Mouse (Mus musculus): ENCODE results near the gene Macf1.
"Not testable (repeated sequence)": the region's sequence is repeated elsewhere in the genome, so short reads cannot be mapped to it uniquely, and the experiment has no call there.

The Macf1 gene

DNA sequence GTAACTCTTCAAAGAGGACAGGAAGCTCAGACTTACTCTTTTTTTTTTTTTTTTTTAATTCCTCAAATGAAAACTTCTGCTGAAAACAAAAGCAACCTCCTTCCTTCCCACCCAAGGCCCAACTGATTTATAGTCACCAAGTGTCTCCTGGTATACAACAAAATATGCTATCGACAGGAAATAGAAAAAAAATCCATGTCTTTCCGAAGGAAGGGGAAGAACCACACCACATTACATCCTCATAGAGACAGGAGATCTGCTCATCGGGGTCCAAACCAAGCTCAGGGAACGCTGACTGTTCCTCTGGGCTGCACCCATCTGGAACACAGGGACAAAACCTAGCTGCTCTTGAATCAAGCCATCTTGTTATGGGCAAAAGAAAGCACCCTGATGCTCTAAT lies 50.3 kb downstream of the Macf1 start:
- DNase-seq (ENCODE audit: low spot score) = no peak

DNA sequence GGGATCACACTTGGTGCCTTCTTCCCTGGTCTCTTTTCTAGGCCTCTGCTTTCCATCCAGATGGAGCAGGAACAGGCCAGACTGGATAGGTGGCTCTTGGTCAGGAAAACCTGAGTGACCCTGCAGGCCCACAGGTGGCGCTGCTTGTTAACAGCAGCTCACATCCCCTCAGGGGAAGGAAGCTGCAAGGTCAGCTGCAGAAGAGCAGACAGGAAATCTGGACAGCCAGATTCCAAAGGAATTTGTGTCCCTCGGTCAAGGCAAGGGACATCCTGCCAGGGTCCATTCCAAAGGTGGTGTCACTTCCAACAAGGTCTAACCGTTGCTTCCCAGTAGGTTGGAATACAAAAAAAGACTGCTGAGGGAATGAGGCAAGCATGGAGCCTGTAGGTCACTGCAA lies 50.8 kb downstream of the Macf1 start:
- peak; percentile 83 for DNase-seq (ENCODE audit: low spot score)

DNA sequence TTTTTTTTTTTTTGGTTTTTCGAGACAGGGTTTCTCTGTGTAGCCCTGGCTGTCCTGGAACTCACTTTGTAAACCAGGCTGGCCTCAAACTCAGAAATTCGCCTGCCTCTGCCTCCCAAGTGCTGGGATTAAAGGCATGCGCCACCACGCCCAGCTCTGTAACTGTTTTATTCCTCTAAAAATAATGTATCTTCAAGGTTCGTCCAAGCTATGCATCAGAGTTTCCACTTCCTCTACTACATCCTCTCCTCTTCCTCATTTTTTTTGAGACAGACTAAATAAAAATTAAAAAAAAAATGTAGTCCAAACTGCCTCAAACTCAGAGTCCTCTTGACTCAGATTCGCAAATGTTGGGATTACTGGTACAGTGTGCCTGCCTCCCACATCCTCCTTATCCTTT lies 52.0 kb downstream of the Macf1 start:
- DNase-seq (ENCODE audit: low spot score) = not testable (repeated sequence)

DNA sequence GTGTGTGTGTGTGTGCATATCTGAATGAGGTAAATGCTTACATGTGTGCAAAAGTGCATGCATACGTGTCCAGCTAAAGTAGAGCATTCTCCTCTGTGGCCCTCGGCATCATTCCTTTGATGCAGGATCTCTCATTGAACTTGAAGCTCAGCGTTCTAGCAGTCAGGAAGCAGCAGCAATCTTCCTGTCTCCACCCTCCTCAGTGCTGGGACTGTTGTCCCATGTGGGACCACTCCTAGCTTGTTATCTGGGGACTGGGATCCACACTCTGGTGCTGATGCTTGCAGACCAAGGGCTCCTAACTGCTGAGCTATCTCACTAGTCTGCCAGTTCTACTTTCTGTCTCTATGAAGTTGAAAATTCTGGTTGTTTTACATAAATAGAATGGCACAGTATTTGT lies 52.5 kb downstream of the Macf1 start:
- DNase-seq (ENCODE audit: low spot score) = no peak

DNA sequence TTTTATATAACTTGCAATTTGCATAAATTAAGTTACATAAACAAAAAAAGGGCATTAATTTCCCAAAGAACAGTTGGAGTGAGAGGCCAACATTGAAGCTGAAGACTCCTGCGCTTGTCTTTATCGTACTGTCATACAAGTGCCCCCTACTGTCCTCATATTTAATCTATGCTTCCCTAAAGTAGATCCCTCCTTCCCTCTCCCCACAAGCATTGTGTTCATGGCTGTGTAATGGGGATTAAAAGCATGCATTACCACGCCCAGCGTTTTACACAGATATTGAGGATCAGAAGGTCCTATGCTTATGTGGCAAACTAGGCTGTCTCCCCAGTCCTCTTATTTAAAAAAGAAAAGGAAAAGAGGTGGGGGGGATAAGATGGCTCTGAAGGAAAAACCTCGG lies 56.5 kb downstream of the Macf1 start:
- no peak for DNase-seq (ENCODE audit: low spot score)

DNA sequence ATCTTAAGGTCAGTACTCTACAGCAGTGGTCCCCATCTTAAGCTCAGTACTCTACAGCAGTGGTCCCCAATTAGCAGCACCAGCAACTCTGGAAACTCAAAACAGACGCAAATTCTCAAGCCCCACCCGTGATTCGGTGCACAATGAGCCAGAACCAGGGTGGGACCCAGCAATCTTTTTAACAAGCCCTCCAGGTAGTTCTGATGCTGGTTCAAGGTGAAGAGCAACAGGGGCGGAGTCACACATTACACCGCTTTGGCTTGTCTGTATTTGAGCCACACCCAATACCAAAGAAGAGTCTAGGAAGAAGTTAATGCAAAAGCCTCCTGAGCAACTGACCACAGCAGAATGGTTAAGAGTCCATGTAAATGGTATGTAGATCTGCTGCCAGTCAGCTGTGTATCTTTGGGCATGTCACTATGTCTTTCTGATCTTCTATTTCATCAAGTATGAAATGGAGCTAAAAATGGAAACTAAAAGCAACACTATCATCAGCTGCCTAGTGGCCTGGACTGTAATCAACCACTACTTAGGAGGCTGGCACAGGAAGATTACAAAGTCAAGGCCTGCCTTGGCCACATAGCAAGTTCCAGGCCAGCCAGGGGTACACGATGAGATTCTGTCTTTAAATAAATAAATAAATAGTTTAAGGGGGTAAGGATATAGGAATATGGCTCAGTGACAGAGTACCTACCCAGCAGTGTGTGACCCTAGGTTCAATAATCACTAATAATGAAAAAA lies 58.7 kb downstream of the Macf1 start:
- DNase-seq (ENCODE audit: low spot score) = no peak

DNA sequence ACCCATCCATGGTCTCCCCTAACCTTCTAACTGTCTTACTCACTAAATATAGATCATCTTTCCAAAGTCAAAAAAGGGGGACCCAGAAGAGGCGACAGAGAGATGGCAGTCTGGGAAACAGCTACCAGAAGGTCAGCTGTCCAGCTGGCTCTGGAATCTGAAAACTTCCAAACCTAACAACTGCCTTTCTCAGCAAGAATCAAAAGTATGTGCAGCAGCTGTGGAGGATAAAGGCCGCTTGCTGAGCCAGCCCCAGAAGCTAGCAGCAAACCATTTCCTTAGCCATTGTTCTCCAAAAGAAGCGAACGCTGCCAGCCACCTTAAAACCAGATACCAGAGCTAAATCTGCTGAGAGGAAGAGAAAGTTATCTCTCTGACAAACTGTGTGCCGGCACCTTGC lies 59.7 kb downstream of the Macf1 start:
- DNase-seq (ENCODE audit: low spot score) = no peak

DNA sequence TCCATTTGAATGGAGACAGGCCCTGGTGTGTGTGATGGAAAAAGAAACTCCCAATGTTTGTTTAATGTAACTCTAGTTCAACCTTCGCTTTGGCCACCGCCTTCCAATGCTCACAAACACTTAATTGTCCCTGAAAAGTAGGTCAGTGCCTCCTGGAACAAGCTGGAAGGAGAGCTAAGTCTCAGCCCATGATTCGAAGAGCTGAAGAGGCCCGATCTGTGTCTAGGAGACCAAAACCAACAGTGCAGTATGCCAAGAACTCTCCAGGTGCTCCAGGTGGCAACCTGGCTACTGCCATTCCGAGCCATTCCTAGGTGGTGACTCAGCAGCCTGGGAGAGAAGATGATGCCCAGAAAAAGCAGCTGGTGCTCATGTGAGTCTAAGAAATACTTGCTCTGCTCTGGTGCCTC lies 60.4 kb downstream of the Macf1 start:
- no peak for DNase-seq (ENCODE audit: low spot score)

DNA sequence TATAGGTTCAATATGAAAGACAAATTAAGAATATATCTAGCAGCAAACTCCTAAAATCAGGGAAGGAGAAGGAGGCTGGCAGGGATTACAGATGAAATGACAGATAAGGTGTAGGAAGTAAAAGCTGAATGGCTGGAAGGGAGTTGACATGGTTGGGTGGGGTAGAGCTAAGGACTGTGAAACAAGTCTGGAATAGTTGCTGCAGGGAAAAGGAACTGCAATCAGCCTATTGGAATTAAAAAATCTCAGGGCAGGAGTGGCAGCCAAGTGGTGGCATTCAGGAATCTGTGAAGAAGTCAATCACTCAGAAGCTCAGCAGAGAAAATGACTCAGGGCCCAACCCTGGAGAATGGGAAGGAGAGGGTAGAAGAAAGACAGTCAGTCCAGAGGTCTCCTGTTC lies 62.4 kb downstream of the Macf1 start:
- no peak for DNase-seq (ENCODE audit: low spot score)

DNA sequence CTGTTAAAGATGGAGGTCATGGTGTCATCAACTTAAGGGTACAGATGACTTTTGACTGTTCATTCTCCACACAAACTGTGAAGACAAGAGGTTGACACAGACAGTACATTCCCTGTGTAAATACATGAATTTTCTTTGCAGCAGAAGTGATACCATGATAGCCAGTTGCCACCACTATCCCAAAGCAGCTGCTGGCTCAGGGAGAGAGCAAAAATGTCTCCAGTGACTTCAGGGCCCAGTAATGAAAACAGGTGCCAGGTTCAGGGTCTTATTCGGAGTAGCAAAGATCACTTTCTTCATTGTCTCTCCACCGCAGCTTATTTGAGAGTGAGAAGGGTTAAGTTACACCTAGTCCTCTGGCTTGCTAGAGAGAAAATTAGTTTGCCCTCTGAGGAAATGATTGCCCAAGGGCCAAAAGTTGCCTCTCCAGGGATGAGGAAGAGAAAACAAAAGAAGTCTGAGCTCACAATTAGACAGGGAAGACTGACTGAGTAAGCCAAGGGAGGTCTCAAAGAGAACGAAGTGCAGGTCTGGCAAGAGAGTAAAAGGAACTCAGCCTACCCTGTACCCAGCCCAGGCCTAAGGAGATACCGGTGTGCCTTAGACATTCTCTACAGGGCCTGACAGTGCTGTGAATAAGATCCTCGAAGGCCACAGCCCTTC lies 66.3 kb downstream of the Macf1 start:
- DNase-seq (ENCODE audit: low spot score) = no peak

DNA sequence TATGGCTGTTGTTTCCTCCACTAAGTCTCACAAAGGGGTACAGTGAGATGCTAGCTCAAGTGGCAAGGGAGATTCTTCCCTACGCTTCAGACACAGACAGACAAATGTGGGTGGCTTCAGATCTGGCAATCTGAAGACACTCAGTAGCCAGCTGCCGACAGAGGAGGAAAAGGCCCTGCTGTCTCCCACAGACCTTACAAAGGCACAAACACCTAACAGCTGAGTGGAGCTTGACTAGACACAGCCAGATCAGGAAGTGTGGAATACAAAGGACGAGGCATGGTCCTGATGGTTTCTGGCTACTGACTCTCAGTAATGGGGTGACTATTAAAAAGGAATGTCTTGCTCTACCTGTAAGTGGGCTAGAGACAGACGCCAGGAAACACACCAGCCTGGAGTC lies 67.2 kb downstream of the Macf1 start:
- DNase-seq (ENCODE audit: low spot score) = no peak

DNA sequence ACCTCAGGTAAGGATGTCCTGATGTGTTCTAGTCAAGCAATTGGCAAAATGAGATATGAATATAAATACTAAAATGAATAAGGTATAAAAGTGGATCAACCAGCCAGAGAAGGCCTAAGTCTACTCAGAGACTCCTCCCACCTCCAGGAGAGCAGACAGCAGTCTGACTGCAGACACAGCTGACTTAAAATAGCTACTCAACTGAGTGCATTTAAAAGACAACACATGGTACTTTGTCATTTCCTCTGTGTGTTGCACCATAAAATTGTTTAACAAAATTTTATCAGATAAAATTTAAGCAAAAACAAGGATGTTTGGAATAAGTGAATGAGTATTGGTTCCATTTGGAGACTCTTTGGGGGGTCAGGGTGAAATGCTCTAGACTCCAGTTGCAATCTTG lies 67.7 kb downstream of the Macf1 start:
- no peak for DNase-seq (ENCODE audit: low spot score)

DNA sequence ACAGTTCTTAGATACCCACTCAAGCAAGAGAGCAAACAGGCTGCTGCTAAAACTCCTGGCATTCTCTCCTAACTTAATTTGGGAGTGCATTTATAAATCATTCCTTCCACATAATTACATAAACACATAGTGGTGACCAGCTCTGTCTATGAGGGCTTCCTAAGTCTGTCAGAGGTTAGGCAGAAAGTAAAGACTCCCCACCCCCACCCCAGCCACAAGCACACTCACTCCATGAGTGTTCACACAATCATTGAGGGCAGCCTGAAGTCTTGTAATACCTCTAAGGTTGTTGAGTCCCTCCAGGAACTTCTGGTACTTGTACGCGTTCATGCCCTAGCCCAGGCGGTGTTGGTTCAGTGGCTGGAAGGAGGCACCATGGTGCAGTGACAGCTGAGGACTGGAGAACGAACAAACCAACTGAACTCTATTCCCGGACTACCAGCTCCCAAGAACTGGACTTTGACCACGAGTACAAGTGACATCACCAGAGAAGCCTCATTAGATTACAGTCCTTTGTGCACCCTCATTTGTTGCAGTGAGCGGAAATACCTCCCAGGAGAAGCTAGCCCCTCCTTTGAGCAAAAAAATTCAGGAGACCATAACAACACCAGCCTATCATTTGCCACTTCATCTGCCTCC lies 70.7 kb downstream of the Macf1 start:
- no peak for DNase-seq (ENCODE audit: low spot score)

DNA sequence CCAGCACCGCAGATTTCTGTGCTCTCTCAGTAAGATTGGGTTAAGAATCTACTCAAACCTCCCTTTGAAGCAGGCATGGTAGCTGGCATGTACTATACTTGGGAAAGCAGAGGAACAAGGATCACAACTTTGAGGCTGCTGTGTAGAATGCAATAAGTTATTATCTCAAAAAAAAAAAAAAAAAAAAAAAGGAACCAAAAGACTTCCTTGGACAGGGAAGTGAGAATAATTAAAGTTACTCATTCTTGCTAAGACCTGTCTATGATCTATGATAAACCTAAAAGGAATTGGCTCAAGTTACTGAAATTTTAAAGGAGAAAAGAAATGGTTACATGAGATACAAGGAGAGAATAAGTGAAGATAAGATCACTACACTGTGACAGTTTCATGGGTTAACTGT lies 72.2 kb downstream of the Macf1 start:
- DNase-seq (ENCODE audit: low spot score) = no peak

DNA sequence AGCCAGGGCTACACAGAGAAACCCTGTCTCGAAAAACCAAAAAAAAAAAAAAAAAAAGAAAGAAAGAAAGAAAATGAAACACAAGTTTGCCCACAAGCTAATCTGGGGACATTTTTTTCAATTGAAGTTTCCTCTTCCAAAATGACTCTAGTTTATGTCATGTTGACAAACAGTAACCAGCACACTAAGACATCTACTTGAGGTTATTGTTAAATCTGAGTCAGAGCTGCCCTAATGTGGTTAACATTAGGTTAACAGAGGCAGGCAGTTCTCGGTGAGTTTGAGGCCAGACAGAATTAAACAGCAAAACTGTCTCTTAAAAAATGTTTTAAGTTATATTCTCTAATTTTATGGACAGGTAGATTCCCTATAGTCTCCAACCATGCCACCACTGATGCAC lies 72.9 kb downstream of the Macf1 start:
- DNase-seq (ENCODE audit: low spot score) = no peak

DNA sequence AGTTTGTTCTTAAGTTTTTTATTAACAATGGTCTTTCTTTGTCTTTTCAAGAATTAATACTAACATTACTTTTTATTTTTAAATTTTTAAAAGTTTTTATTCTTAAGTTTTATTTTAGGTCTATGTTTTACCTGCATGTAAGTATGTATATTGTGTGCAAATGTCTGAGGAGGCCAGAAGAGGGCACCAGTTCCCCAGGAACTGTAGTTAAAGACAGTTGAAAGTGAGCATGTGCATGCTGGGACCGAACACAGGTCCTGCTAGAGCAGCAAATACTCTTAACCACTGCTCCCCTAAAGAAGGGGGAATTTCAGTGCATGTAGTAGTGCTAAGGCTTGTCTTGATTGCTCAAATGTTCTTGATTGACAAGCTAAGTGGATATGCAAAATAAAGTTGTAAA lies 77.0 kb downstream of the Macf1 start:
- DNase-seq (ENCODE audit: low spot score) = no peak

DNA sequence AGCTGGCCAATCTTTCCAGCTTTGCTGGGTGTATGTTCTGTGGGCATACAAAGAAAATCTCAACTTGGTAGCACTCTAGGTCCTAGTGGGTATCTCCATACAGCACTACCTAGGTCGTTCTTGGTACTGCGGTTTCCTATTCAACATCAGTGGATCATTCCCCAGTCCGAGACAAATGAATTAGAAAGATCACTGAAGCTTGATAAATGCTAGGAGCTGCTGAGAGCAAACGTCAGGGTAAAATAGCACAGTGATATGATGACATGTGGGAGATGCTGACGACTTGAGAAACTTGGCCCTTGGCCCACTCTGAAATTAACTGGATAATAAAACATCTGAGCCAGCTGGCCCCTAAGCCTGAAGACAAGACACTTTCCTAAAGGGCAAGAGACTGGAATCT lies 78.2 kb downstream of the Macf1 start:
- no peak for DNase-seq (ENCODE audit: low spot score)

DNA sequence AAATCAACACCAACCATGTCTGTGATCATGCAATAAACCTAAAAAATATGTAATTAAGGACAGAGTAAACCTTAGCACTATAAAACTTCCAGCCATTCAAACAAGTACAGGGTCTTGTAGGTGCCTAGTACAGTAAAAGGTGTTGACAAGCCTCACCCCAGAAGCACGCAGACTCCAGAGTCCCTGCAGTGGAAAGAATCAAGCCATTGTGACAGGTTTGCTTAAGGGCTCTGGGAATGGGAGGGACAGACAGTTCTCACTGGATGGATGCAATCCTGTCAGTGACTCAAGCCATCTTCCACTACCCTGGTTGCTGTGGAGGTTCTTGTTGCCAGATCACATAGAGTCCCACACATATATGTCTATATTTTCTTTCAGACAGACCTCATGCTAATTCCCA lies 78.9 kb downstream of the Macf1 start:
- DNase-seq (ENCODE audit: low spot score) = no peak

DNA sequence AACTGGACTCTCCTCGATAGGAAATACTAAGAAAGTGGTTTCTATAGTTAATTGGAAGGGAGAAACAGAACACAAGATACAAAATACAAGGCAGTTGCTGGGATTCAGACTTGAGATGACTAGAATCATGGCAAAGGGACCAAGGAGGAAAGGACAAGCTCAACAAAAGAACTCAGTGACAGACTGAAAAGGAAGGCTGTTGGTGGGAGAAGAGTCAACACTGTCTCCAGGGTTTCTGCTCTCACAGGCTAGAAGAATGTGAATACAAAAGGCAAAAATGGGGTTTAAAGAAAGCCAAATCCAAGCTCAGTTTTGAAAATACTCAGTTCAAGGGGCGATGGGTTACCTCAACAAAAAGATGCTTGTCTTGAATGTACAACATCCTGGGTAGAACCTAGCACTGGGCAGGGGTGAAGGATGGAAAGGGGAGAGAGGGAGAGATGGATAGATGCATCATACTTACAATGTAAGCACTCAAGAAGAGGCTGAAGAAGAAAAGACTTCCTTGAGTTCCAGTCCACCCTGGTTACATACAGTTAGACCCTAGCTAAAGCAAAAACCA lies 81.4 kb downstream of the Macf1 start:
- no peak for DNase-seq (ENCODE audit: low spot score)

DNA sequence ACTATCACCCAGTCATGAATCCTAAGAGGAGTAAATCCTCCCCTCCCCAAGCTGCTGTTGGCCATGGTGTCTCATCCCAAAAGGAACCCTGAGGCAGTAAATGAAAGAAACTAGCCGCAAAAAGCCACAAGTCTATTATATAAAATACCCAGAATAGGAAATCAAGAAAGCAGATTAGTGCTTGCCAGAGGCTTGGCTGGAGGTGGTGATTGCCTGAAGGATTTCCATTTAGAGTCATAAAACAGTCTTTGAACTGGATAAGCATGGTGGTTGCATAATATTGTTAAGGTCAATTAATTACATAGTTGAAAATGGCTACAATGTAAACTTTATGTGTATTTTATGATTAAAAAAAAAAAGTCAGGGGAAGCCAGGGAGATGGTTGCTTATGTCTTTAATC lies 83.1 kb downstream of the Macf1 start:
- no peak for DNase-seq (ENCODE audit: low spot score)

DNA sequence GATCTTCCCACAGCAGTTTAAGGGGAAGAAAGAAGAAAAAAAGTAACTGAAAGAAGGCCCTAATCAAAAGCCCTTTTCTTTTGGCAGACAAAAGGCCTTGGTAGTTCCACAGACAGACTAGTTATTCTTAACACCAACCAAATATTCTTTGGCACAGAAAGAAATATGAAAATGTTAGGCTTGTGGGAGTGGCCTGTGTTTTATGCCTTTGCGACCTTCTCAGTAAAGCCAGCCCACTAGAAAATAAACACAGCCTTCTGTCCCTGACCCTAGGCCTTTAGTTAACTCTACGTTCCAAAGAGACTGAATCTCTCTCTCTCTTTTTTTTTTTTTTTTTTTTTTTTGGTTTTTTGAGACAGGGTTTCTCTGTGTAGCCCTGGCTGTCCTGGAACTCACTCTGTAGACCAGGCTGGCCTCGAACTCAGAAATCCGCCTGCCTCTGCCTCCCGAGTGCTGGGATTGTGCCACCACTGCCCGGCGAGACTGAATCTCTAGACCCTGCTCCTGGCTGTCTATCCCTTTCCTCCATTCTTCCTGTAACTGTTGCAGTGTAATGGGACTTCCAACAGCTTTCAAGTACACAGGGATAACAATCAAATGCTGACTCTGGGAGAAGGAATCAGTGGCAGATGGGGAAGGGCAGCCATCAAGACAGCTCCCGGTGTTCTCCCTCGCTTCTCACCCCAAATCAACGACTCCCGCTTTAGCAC lies 85.5 kb downstream of the Macf1 start:
- no peak for DNase-seq (ENCODE audit: low spot score)

DNA sequence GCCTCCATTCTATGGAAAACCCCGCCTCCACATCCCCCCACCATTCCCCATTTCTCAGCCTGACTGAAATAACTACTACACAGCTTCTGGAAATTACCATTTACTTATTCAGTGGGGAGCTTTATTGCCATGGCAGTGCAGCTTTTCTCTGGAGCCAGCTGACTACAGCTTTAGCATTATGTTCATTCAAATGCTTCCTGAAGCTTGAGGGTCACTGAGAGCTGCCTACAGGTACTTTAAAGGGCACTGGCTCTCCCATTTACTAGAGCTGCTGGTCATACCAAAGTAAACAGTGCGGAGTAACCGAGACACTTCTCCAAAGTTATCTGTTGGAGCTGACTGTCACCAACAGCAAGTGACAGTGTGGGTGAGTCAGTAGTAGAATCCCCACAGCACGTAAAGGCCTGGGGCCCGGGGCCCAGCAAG lies 89.8 kb downstream of the Macf1 start:
- DNase-seq (ENCODE audit: low spot score) = no peak

DNA sequence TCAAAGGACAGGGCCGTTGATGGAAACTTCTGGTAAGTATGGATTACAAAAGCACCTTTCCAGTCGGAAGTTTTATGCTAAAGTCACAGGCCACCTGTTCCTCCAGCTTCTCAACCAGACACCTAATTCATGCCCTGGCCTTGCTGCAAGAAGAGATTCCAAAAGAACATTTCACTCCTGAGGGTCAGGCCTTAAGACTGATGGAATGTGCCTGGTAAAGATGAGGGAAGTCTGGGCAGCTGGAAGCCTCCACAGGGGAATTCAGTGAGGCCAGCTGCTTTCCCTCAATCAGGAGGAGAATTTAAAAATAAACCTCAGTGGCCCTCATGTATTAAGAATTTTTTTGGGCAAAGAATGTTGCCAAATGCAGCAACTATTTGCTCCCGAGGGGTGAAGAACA lies 90.5 kb downstream of the Macf1 start:
- DNase-seq (ENCODE audit: low spot score) = no peak
